Comparison of ENCODE assay signal across 18 mouse cellular contexts in genomic region chr1:164061925-164062324, GRCm38 (mm10). TPM values are rescaled to one million over a fixed set of nuclear protein-coding genes. Genes with fewer than 3 reads are reported as not detected.
A peak's percentile ranks its signal among the peaks of the same experiment; 100 is the strongest.
DNase-seq lines count a peak whose midpoint lies in the region; ATAC-seq and TF ChIP-seq lines count a peak whose summit lies in the region.
"Had no signal": no experiment of that assay in that cellular context is flagged by ENCODE, and none has a peak within 500 bp of the region (broad histone marks: within the 10 kb centered on the region; RNA-seq: fewer than 3 reads in every experiment).

Gene Sell (plus strand): TSS chr1:164061982.

- H3K9me3 ChIP-seq in megakaryocyte, embryonic 14.5 days = no peaks in the 10 kb centered on the region
- no peaks in the 10 kb centered on the region for H3K9me3 ChIP-seq in kidney, embryonic 15.5 days (replicated peaks)
- H3K9me3 ChIP-seq: forebrain, embryonic 12.5 days; limb, embryonic 12.5 days; midbrain, embryonic 10.5 days; neural tube, embryonic 12.5 days had no signal

- H3K9ac ChIP-seq in kidney, embryonic 15.5 days = no peak within 1 kb of the TSS
- H3K9ac ChIP-seq: forebrain, embryonic 12.5 days; limb, embryonic 12.5 days; neural tube, embryonic 12.5 days had no signal

- peak; percentile 8 for DNase-seq in gastrocnemius, postnatal 25 days
- no peak for DNase-seq in gastrocnemius, adult 8-10 months (ENCODE audit: low spot score in 2 of 2)
- peak; percentile 80 for DNase-seq in thymus, adult 2 months
- DNase-seq in layer of hippocampus, adult 18-20 months (ENCODE audit: low spot score in 2 of 2) = no peak
- DNase-seq in c-Kit-positive CD71-positive TER-119-positive erythroid progenitor cells, embryonic 14.5 days (ENCODE audit: low spot score) = no peak
- DNase-seq: adrenal gland, adult 2 months; cerebellum, adult 11 months; gastrocnemius, postnatal 36 days; kidney, adult 18-20 months; right cerebral cortex, postnatal 14 days had no signal

- no peak for ATAC-seq in kidney, embryonic 15.5 days (replicated peaks; ENCODE audit: low FRiP score)

- TF ChIP-seq POLR2A in bone marrow, adult 2 months (IDR thresholded peaks at IDR 0.05; ENCODE audit: borderline replicate concordance, control insufficient read depth, low read depth, low read length) = peak; percentile 77
- TF ChIP-seq POLR2A in thymus, adult 2 months (IDR thresholded peaks at IDR 0.05; ENCODE audit: control insufficient read depth, extremely low read depth, insufficient read depth, low read length, poor library complexity) = no peak; the same call in 1 of the 2 replicates

- no peak within 1 kb of the TSS for H3K4me2 ChIP-seq in kidney, embryonic 15.5 days
- H3K4me2 ChIP-seq: forebrain, embryonic 12.5 days; limb, embryonic 12.5 days; neural tube, embryonic 12.5 days had no signal

- peaks cover 3% of the 10 kb centered on the region for H3K36me3 ChIP-seq in megakaryocyte, embryonic 14.5 days (replicated peaks; ENCODE audit: low read length)
- peaks cover 14% of the 10 kb centered on the region for H3K36me3 ChIP-seq in thymus, adult 2 months (ENCODE audit: control insufficient read depth, insufficient read depth, low read length)
- no peaks in the 10 kb centered on the region for H3K36me3 ChIP-seq in kidney, embryonic 15.5 days
- H3K36me3 ChIP-seq: forebrain, embryonic 12.5 days; limb, embryonic 12.5 days; midbrain, embryonic 10.5 days; neural tube, embryonic 12.5 days had no signal

- H3K4me3 ChIP-seq in bone marrow, adult 2 months (replicated peaks; ENCODE audit: control insufficient read depth, low read depth, low read length) = peak within 1 kb of the TSS; percentile 61
- H3K4me3 ChIP-seq in megakaryocyte, embryonic 14.5 days (replicated peaks) = peak within 1 kb of the TSS; percentile 78
- H3K4me3 ChIP-seq in thymus, adult 2 months (ENCODE audit: control insufficient read depth, insufficient read depth, low read length) = no peak within 1 kb of the TSS
- H3K4me3 ChIP-seq in kidney, embryonic 15.5 days (replicated peaks) = no peak within 1 kb of the TSS
- H3K4me3 ChIP-seq: forebrain, embryonic 12.5 days; limb, embryonic 12.5 days; midbrain, embryonic 10.5 days; neural tube, embryonic 12.5 days had no signal

- WGBS in bone marrow, adult 2 months = 9% methylated on average over 4 of the region's 4 CpGs
- 2% methylated on average over 4 of the region's 4 CpGs for WGBS in thymus, adult 2 months
- WGBS in kidney, embryonic 15.5 days = 81% methylated on average over 4 of the region's 4 CpGs

- H3K27me3 ChIP-seq in megakaryocyte, embryonic 14.5 days (replicated peaks) = no peaks in the 10 kb centered on the region
- no peaks in the 10 kb centered on the region for H3K27me3 ChIP-seq in thymus, adult 2 months (ENCODE audit: control insufficient read depth, insufficient read depth, low read length)
- no peaks in the 10 kb centered on the region for H3K27me3 ChIP-seq in kidney, embryonic 15.5 days
- H3K27me3 ChIP-seq: forebrain, embryonic 12.5 days; limb, embryonic 12.5 days; neural tube, embryonic 12.5 days had no signal

- peaks cover 2% of the 10 kb centered on the region; the same call in 1 of the 2 replicates for H3K4me1 ChIP-seq in bone marrow, adult 2 months (ENCODE audit: control insufficient read depth, insufficient read depth, low read length)
- peaks cover 75% of the 10 kb centered on the region for H3K4me1 ChIP-seq in megakaryocyte, embryonic 14.5 days
- H3K4me1 ChIP-seq in thymus, adult 2 months (replicated peaks; ENCODE audit: control insufficient read depth, insufficient read depth, low read length) = peaks cover 7% of the 10 kb centered on the region
- no peaks in the 10 kb centered on the region for H3K4me1 ChIP-seq in kidney, embryonic 15.5 days
- H3K4me1 ChIP-seq: forebrain, embryonic 12.5 days; limb, embryonic 12.5 days; midbrain, embryonic 10.5 days; neural tube, embryonic 12.5 days had no signal

- no peak for TF ChIP-seq CTCF in bone marrow, adult 2 months (IDR thresholded peaks at IDR 0.05; ENCODE audit: control insufficient read depth, insufficient read depth, low read length)
- no peak for TF ChIP-seq CTCF in thymus, adult 2 months (IDR thresholded peaks at IDR 0.05; ENCODE audit: borderline replicate concordance, control insufficient read depth, extremely low read depth, insufficient read depth, low read length, poor library complexity)

- H3K27ac ChIP-seq in bone marrow, adult 2 months (ENCODE audit: control insufficient read depth, insufficient read depth, low read depth, low read length, poor library complexity) = peak within 1 kb of the TSS; percentile 74
- peak within 1 kb of the TSS; percentile 73 for H3K27ac ChIP-seq in thymus, adult 2 months (ENCODE audit: control insufficient read depth, insufficient read depth, low read length)
- no peak within 1 kb of the TSS for H3K27ac ChIP-seq in kidney, embryonic 15.5 days
- H3K27ac ChIP-seq: forebrain, embryonic 12.5 days; limb, embryonic 12.5 days; midbrain, embryonic 10.5 days; neural tube, embryonic 12.5 days had no signal

RNA-seq across cellular contexts. Expression of gene Sell, which starts in this region (rescaled TPM):
- under 1 TPM; 0.08 to 0.15 TPM for total RNA-seq in gastrocnemius, postnatal 25 days (2021)
- total RNA-seq in gastrocnemius, adult 8-10 months (2022) = under 1 TPM in 2 of 4 experiments, not detected in 2; 0.19 to 0.34 TPM
- polyA plus RNA-seq in bone marrow, adult 2 months (2011; ENCODE audit: insufficient read depth, insufficient read length, low replicate concordance, missing spikeins) = 36.0 and 70.4 TPM in 2 replicates
- polyA plus RNA-seq in megakaryocyte, embryonic 14.5 days (2012; ENCODE audit: insufficient read depth, low replicate concordance) = 1.9 TPM in 1 of 2 replicates, not detected in the other
- 66.6 and 68.0 TPM in 2 replicates for polyA plus RNA-seq in thymus, adult 2 months (2012; rRNA removed)
- not detected for total RNA-seq in layer of hippocampus, adult 18-20 months (2021)
- polyA plus RNA-seq in kidney, embryonic 15.5 days (2015; fragmentation: Nextera tagmentation; extraction: Ambion mirVana) = 0.46 and 0.49 TPM in 2 replicates
- total RNA-seq: layer of hippocampus, postnatal 25 days had no signal
- polyA plus RNA-seq: forebrain, embryonic 12.5 days; limb, embryonic 12.5 days; midbrain, embryonic 10.5 days had no signal

Comparison
In these comparisons a context has a peak if more than half of its experiments do, and no peak if none do; other contexts are left out.
1. RNA of gene Sell (polyA plus RNA-seq): 36.0 to 70.4 TPM in bone marrow, adult 2 months and 66.6 to 68.0 TPM in thymus, adult 2 months; 1.9 TPM in megakaryocyte, embryonic 14.5 days and 0.46 to 0.49 TPM in kidney, embryonic 15.5 days; every median in the first group is over 10 times any median in the second.
2. Peak in DNase-seq in gastrocnemius, postnatal 25 days; RNA of the gene not detected or under 1 TPM.
3. H3K4me3 ChIP-seq: peak in bone marrow, adult 2 months (single experiment) and megakaryocyte, embryonic 14.5 days (single experiment); none in thymus, adult 2 months (single experiment) and kidney, embryonic 15.5 days (single experiment).